Mouse (Mus musculus) bone marrow macrophage, adult 2 months (primary cell): Measurements from ENCODE around the gene Ppp1cb.

ENCODE experiments used
- CTCF ChIP-seq: IDR thresholded peaks from 2 replicates; pipeline ENCODE4 v1.5.1; 2012; ENCODE audit warnings: low read depth, mild to moderate bottlenecking, low read length, moderate library complexity
- POLR2A ChIP-seq: IDR thresholded peaks from 2 replicates; pipeline ENCODE4 v1.6.1; 2012; ENCODE audit warnings: mild to moderate bottlenecking, low read depth, low read length, borderline replicate concordance

DNA sequence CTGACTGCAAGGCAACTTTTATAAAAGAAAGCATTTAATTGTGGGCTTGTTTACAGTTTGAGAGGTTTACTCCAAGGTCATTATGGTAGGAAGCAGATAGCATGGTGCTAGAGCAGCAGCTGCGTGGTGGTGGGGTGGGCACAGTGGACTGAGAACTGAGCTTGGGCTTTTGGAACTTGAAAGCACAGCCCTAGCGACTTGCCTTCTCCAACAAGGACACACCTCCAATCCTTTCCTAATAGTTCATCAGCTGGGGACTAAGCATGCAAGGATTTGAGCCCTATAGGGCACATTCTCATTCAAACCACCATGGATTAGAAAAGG is 14.3 kb downstream of the Ppp1cb start:
- TF ChIP-seq POLR2A (no peak), CTCF (no peak)
